Mouse (Mus musculus): ENCODE results near the gene Aldh6a1. TPM values are rescaled to one million over a fixed set of nuclear protein-coding genes. Genes with fewer than 3 reads are reported as not detected.

Gene Aldh6a1
- polyA plus RNA-seq, 2 experiments from 2014 or later: 7.3 to 10.9 TPM

Other genes starting within 250 kb of the Aldh6a1 start
- gene Elmsan1, start 232.1 kb downstream of the Aldh6a1 start, polyA plus RNA-seq (2017; shearing (Covaris generic)): 1 to 10 TPM; 6.8 to 7.1 TPM
- gene Ptgr2, start 165.8 kb downstream of the Aldh6a1 start, polyA plus RNA-seq (2017; shearing (Covaris generic)): 10 to 100 TPM; 41.0 to 42.5 TPM
- 10 to 100 TPM; 41.1 to 54.8 TPM for gene Zfp410, start 134.2 kb downstream of the Aldh6a1 start, polyA plus RNA-seq (2017; shearing (Covaris generic))
- gene Coq6, start 89.3 kb downstream of the Aldh6a1 start, polyA plus RNA-seq (2017; shearing (Covaris generic)): 10 to 100 TPM; 20.4 to 31.5 TPM
- under 1 TPM; 0.25 to 0.95 TPM for gene Fam161b, start 89.2 kb downstream of the Aldh6a1 start, polyA plus RNA-seq (2017; shearing (Covaris generic))
- gene Entpd5, start 42.0 kb downstream of the Aldh6a1 start, polyA plus RNA-seq (2017; shearing (Covaris generic)): 10 to 100 TPM; 21.1 to 26.9 TPM
- under 1 TPM in 1 of 2 experiments, not detected in 1; 0.91 TPM for gene Bbof1, start 41.9 kb downstream of the Aldh6a1 start, polyA plus RNA-seq (2017; shearing (Covaris generic))
- 10 to 100 TPM; 35.6 to 36.6 TPM for gene Rnf113a2, start 33.8 kb downstream of the Aldh6a1 start, polyA plus RNA-seq (2017; shearing (Covaris generic))
- 10 to 100 TPM; 20.8 to 23.2 TPM for gene Lin52, start 418 bp upstream of the Aldh6a1 start, polyA plus RNA-seq (2017; shearing (Covaris generic))
- not detected for gene Vsx2, start 118.8 kb upstream of the Aldh6a1 start, polyA plus RNA-seq (2017; shearing (Covaris generic))
- 10 to 100 TPM in 1 of 2 experiments, 1 to 10 TPM in 1; 7.8 to 10.3 TPM for gene Abcd4, start 166.4 kb upstream of the Aldh6a1 start, polyA plus RNA-seq (2017; shearing (Covaris generic))
- not detected for gene Vrtn, start 190.0 kb upstream of the Aldh6a1 start, polyA plus RNA-seq (2017; shearing (Covaris generic))
- not detected for gene Syndig1l, start 247.8 kb upstream of the Aldh6a1 start, polyA plus RNA-seq (2017; shearing (Covaris generic))